Mouse (Mus musculus): ENCODE results near the gene Thap2. TPM values are rescaled to one million over a fixed set of nuclear protein-coding genes. Genes with fewer than 3 reads are reported as not detected.

Gene Thap2
- 26.1 and 29.2 TPM in 2 replicates for polyA plus RNA-seq (2014; fragmentation: Nextera tagmentation; extraction: Ambion mirVana)

GRCm38 (mm10) chr10:115384221-115385017 lies at the start of gene Thap2, which contains the start of gene Zfc3h1:
Thap2 (minus strand) TSS chr10:115384443.
Zfc3h1 (plus strand) TSS chr10:115384959.
- Histone ChIP-seq H3K9me3 (ENCODE audit: control insufficient read depth, low read length) (no peaks in the 10 kb centered on the region), H3K4me3 (ENCODE audit: low read depth, low read length) (peak within 1 kb of the TSS; percentile 94), H3K4me1 (replicated peaks; ENCODE audit: control insufficient read depth, insufficient read depth, low read length) (peaks cover 5% of the 10 kb centered on the region; the same call in 1 of the 2 replicates), H3K36me3 (ENCODE audit: control insufficient read depth, insufficient read depth, low read length) (no peaks in the 10 kb centered on the region; the same call in 1 of the 2 replicates), H3K27ac (ENCODE audit: low read depth, low read length) (peak within 1 kb of the TSS; percentile 98), H3K4me2 (ENCODE audit: low read depth, low read length, severe bottlenecking) (peak within 1 kb of the TSS; percentile 72), H3K9ac (ENCODE audit: low read length) (peak within 1 kb of the TSS; percentile 92), H3K27me3 (ENCODE audit: control insufficient read depth, insufficient read depth, low read length) (no peaks in the 10 kb centered on the region)
- ATAC-seq (replicated peaks; ENCODE audit: low FRiP score) (peak; percentile 96), DNase-seq (ENCODE audit: low spot score) (peak; percentile 99)
- WGBS, result under 1% methylated on average over 65 of the region's 65 CpGs

DNA sequence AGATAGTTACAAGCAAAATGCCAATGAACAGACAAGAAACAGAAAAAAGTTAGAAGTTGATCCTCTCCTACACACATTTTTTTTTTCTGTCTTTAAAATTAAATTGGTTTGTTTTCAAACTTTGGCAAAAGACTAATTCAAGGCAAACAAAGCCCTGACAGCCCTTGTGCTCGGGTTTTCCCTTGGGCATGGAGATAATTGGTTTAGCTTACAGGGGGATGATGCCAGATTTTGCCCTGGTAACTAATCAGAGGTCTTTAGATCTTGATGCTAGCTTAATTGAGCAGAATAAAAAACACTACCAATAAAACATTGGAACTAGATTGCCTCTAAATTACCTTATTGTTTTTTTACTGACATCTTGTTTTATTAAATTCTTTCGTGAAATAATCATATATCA lies 41.1 kb upstream of the Thap2 start:
- Histone ChIP-seq H3K27me3 (ENCODE audit: control insufficient read depth, insufficient read depth, low read length) (no peaks in the 10 kb centered on the region), H3K27ac (ENCODE audit: low read depth, low read length) (no peak overlapping the region), H3K9ac (ENCODE audit: low read length) (no peak overlapping the region), H3K36me3 (ENCODE audit: control insufficient read depth, insufficient read depth, low read length) (no peaks in the 10 kb centered on the region; the same call in 1 of the 2 replicates), H3K9me3 (ENCODE audit: control insufficient read depth, low read length) (no peaks in the 10 kb centered on the region), H3K4me2 (ENCODE audit: low read depth, low read length, severe bottlenecking) (no peak overlapping the region), H3K4me1 (replicated peaks; ENCODE audit: control insufficient read depth, insufficient read depth, low read length) (no peaks in the 10 kb centered on the region), H3K4me3 (ENCODE audit: low read depth, low read length) (no peak overlapping the region)
- 66% methylated on average over 2 of the region's 2 CpGs for WGBS
- ATAC-seq (replicated peaks; ENCODE audit: low FRiP score), result no peak
- no peak for DNase-seq (ENCODE audit: low spot score)

DNA sequence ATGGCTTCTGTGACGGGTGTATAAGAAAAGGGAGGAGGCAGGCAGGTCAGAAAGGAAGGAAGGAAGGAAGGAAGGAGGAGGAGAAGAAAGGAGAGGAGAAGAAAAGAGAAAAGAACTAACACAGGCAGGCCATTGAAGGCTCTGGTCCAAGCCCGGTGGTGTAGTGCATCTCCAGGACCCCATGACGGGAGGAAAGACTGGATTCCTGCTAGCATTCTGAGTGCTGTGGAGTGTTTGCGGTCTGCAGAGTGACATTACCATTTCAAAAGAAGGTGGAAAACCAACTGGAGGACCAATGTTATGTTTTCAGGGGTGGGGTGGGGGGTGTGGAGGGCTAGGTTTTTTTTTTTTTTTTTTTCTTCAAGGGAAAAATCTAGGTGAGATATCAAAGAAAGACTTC lies 37.7 kb upstream of the Thap2 start:
- no peaks in the 10 kb centered on the region; the same call in 1 of the 2 replicates for H3K36me3 ChIP-seq (ENCODE audit: control insufficient read depth, insufficient read depth, low read length)
- H3K27ac ChIP-seq (ENCODE audit: low read depth, low read length), result no peak overlapping the region
- DNase-seq (ENCODE audit: low spot score) (no peak), ATAC-seq (replicated peaks; ENCODE audit: low FRiP score) (no peak)
- H3K4me3 ChIP-seq (ENCODE audit: low read depth, low read length), result no peak overlapping the region
- WGBS, result 88% methylated on average over 4 of the region's 4 CpGs
- H3K27me3 ChIP-seq (ENCODE audit: control insufficient read depth, insufficient read depth, low read length), result no peaks in the 10 kb centered on the region
- no peak overlapping the region for H3K9ac ChIP-seq (ENCODE audit: low read length)
- H3K4me2 ChIP-seq (ENCODE audit: low read depth, low read length, severe bottlenecking), result no peak overlapping the region
- no peaks in the 10 kb centered on the region for H3K4me1 ChIP-seq (replicated peaks; ENCODE audit: control insufficient read depth, insufficient read depth, low read length)
- H3K9me3 ChIP-seq (ENCODE audit: control insufficient read depth, low read length), result no peaks in the 10 kb centered on the region

DNA sequence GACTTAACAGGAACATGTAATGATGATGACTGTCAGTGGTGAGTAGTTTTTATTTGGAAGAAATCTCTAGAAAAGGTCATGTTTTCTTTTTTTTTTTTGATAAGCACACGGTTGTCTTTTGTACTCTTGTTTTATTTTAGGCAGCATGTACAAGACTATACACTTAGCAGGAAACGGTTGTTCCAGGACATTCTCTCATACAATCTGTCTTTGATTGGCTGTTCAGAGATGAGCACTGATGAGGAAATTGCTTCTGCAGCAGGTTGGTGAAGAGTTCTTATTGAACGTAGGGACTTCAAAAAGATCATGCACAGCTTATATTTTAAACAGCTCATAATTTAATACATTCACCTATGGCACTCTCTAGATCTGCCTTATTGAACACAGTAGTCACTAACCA lies 29.8 kb upstream of the Thap2 start:
- WGBS, result 93% methylated on average over 3 of the region's 3 CpGs
- no peak for ATAC-seq (replicated peaks; ENCODE audit: low FRiP score)
- peaks cover 11% of the 10 kb centered on the region; the same call in 1 of the 2 replicates for H3K36me3 ChIP-seq (ENCODE audit: control insufficient read depth, insufficient read depth, low read length)

DNA sequence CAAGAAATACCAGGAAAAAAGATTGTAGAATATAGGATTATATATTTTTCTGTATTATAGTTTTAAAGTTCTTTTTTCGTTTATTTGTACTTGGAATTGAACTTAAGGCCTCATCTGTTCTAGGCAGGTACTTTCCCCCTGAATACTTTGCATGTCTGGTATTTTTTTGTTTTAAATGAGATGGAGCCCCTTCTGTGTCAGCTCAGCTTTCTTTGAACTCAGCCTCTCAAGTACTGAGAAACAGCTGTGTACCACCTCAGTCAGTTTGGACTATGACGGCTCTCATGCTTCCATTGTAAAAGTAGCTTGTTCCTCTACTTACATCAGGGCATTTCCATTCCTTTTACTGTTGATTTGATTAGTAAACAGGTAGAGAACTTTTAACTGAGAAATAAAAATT lies 29.3 kb upstream of the Thap2 start:
- WGBS, result 88% methylated on average over 2 of the region's 2 CpGs
- H3K9ac ChIP-seq (ENCODE audit: low read length), result no peak overlapping the region
- no peaks in the 10 kb centered on the region for H3K9me3 ChIP-seq (ENCODE audit: control insufficient read depth, low read length)
- H3K4me3 ChIP-seq (ENCODE audit: low read depth, low read length), result no peak overlapping the region
- H3K27ac ChIP-seq (ENCODE audit: low read depth, low read length), result no peak overlapping the region
- H3K36me3 ChIP-seq (ENCODE audit: control insufficient read depth, insufficient read depth, low read length), result peaks cover 11% of the 10 kb centered on the region; the same call in 1 of the 2 replicates
- no peak overlapping the region for H3K4me2 ChIP-seq (ENCODE audit: low read depth, low read length, severe bottlenecking)
- ATAC-seq (replicated peaks; ENCODE audit: low FRiP score) (no peak), DNase-seq (ENCODE audit: low spot score) (no peak)
- no peaks in the 10 kb centered on the region for H3K4me1 ChIP-seq (replicated peaks; ENCODE audit: control insufficient read depth, insufficient read depth, low read length)
- H3K27me3 ChIP-seq (ENCODE audit: control insufficient read depth, insufficient read depth, low read length), result no peaks in the 10 kb centered on the region

More for the DNA sequence above, 29.8 kb upstream of the Thap2 start:
- no peak for DNase-seq (ENCODE audit: low spot score)
- H3K27ac ChIP-seq (ENCODE audit: low read depth, low read length), result no peak overlapping the region
- H3K4me3 ChIP-seq (ENCODE audit: low read depth, low read length), result no peak overlapping the region
- no peaks in the 10 kb centered on the region for H3K4me1 ChIP-seq (replicated peaks; ENCODE audit: control insufficient read depth, insufficient read depth, low read length)
- H3K4me2 ChIP-seq (ENCODE audit: low read depth, low read length, severe bottlenecking), result no peak overlapping the region
- no peaks in the 10 kb centered on the region for H3K27me3 ChIP-seq (ENCODE audit: control insufficient read depth, insufficient read depth, low read length)
- H3K9me3 ChIP-seq (ENCODE audit: control insufficient read depth, low read length), result no peaks in the 10 kb centered on the region
- no peak overlapping the region for H3K9ac ChIP-seq (ENCODE audit: low read length)

- Histone ChIP-seq H3K27ac (ENCODE audit: low read depth, low read length) (no peak overlapping the region), H3K4me2 (ENCODE audit: low read depth, low read length, severe bottlenecking) (no peak overlapping the region), H3K9ac (ENCODE audit: low read length) (no peak overlapping the region), H3K9me3 (ENCODE audit: control insufficient read depth, low read length) (no peaks in the 10 kb centered on the region), H3K36me3 (ENCODE audit: control insufficient read depth, insufficient read depth, low read length) (peaks cover 5% of the 10 kb centered on the region; the same call in 1 of the 2 replicates), H3K27me3 (ENCODE audit: control insufficient read depth, insufficient read depth, low read length) (no peaks in the 10 kb centered on the region), H3K4me3 (ENCODE audit: low read depth, low read length) (no peak overlapping the region), H3K4me1 (replicated peaks; ENCODE audit: control insufficient read depth, insufficient read depth, low read length) (no peaks in the 10 kb centered on the region)
- WGBS, result 64% methylated on average over 6 of the region's 6 CpGs
- DNase-seq (ENCODE audit: low spot score) (peak; percentile 73), ATAC-seq (replicated peaks; ENCODE audit: low FRiP score) (no peak)
These were observed 22.1 kb upstream of the Thap2 start for GRCm38 (mm10) chr10:115406393-115406792.

DNA sequence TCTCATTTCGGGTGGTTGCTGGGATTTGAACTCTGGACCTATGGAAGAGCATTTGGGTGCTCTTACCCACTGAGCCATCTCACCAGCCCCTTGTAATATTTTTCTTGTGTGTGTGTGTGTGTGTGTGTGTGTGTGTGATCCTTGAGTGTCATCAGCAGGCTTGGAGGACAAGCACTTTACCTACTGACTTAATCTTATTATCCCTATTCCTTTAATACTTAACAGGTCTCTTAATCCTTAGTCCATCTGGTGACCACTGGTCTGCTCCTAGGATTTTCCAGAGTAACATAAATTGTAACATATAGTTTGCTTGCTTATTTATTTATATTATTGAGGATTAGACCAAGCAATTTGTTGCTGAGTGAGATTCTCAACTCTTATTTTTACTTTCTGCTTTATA lies 7.7 kb upstream of the Thap2 start:
- Histone ChIP-seq H3K27ac (ENCODE audit: low read depth, low read length) (no peak overlapping the region), H3K4me3 (ENCODE audit: low read depth, low read length) (no peak overlapping the region), H3K4me1 (replicated peaks; ENCODE audit: control insufficient read depth, insufficient read depth, low read length) (0 out of 2 replicates have a peak, but pooled peaks cover 3% of the 10 kb centered on the region), H3K9me3 (ENCODE audit: control insufficient read depth, low read length) (no peaks in the 10 kb centered on the region), H3K9ac (ENCODE audit: low read length) (no peak overlapping the region), H3K36me3 (ENCODE audit: control insufficient read depth, insufficient read depth, low read length) (no peaks in the 10 kb centered on the region), H3K4me2 (ENCODE audit: low read depth, low read length, severe bottlenecking) (no peak overlapping the region), H3K27me3 (ENCODE audit: control insufficient read depth, insufficient read depth, low read length) (no peaks in the 10 kb centered on the region)
- 84% methylated on average over 1 of the region's 1 CpGs for WGBS
- DNase-seq (ENCODE audit: low spot score) (no peak), ATAC-seq (replicated peaks; ENCODE audit: low FRiP score) (no peak)

DNA sequence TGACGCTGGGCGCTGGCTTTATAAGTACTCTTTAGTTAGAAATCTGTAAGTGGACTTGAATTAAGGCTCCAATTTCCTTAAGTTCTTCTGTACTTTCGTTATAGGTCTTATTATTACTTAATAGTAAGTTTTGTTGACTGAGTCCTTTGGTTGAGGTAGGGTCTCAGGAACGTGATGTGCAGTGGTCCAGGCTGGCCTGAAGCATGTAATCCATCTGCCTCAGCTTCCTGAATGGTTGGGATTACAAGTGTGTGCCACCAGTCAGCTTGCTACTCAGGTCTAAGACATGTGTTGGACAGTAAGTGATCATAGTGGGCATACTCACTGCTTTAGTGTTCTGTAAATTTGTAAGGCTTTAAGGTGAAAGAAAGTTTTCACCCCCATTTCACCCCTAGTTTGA lies 6.8 kb upstream of the Thap2 start:
- Histone ChIP-seq H3K27ac (ENCODE audit: low read depth, low read length) (no peak overlapping the region), H3K36me3 (ENCODE audit: control insufficient read depth, insufficient read depth, low read length) (no peaks in the 10 kb centered on the region), H3K27me3 (ENCODE audit: control insufficient read depth, insufficient read depth, low read length) (no peaks in the 10 kb centered on the region), H3K9me3 (ENCODE audit: control insufficient read depth, low read length) (no peaks in the 10 kb centered on the region), H3K4me1 (replicated peaks; ENCODE audit: control insufficient read depth, insufficient read depth, low read length) (0 out of 2 replicates have a peak, but pooled peaks cover 3% of the 10 kb centered on the region), H3K9ac (ENCODE audit: low read length) (no peak overlapping the region), H3K4me2 (ENCODE audit: low read depth, low read length, severe bottlenecking) (no peak overlapping the region), H3K4me3 (ENCODE audit: low read depth, low read length) (no peak overlapping the region)
- DNase-seq (ENCODE audit: low spot score) (no peak), ATAC-seq (replicated peaks; ENCODE audit: low FRiP score) (no peak)
- 92% methylated on average over 4 of the region's 4 CpGs for WGBS
